Mouse (Mus musculus) cerebellum, postnatal 36 days (tissue): Measurements from ENCODE around the gene Ccnd2.

Source experiments
- DNase-seq, 2 experiments: peaks; one replicate each; pipeline ENCODE4 v3.0.0; 2021 to 2022; ENCODE audit warnings: mixed read lengths in 2 of 2

The Ccnd2 gene

DNA sequence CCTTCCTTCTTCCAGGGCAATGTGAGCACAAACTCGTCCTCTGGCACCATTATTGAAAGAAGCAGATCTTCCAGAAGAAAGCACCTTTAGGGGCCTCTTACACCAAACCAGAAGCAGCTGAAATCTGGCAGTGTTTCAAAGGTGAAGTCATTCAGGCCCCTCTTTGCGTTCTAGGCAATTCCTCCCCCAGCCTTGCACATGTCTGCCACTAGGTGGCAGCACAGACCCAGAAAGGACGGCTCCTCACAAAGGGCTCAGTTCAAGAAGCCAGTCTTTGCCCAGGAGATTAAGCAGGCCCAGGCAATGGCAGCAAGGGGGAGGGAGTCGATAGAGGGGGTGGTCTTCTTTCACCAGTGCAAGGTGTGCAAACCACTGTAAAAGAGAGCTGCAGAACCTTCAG lies 4.3 kb downstream of the Ccnd2 start:
- DNase-seq, result peak; percentile 77 to 78

DNA sequence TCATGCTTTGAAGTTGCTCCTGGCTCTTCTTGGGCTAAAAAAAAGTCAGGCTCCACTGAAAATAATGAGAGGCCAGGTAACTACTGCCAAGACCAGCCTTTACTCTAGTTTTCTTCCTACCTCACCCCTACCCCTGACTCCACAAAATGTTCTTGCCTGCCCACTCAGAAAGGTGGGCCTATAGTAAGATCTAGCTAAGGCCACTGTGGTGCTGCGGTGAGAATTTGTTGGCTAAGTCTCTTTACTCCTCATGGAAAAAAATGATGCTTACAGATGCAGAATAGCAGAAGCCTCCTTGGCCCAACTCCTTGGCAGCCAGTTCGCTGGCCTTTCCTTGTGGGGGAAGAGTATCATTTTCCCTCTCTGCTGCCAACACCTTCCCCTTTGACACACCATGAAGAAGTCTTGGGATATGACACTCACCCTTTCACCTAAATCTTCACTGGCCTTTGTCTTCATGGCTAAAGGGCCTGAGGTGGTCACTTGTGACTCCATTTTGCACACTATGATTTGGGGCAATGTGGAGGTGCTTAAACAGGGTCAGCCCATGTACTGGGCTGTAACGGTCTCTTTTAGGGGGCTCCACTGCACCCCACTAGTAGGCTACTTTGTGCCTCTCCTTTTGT lies 5.6 kb downstream of the Ccnd2 start:
- no peak for DNase-seq

DNA sequence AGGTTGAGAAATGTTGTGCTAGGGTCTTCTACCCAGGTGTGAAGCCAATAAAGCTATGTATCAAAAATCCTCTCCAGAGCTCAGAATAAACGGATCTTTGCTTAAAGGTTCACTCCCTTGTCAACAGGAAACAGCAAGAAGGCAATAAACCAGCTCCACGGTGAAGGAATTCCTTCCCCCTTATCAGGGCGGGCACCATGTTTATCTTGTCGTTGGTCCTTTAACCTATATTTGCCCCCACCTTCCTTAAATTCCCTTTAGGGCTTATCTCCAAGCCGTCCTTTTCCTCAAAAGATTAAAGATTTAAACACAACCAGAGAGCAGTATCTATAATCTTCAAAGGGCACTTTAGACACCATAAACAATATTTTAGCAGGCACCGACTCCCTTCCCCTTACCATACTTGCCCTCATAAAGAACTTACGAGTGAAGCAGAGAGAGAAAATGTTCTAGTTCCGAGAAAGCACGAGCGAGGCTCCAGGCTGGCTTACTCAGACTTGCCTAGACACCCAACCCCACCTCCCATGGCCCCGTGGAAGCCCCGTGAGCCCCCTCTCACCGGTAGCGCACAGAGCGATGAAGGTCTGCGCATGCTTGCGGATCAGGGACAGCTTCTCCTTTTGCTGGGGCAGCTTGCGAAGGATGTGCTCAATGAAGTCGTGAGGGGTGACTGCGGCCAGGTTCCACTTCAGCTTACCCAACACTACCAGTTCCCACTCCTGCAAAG lies 6.4 kb downstream of the Ccnd2 start:
- DNase-seq, result no peak

DNA sequence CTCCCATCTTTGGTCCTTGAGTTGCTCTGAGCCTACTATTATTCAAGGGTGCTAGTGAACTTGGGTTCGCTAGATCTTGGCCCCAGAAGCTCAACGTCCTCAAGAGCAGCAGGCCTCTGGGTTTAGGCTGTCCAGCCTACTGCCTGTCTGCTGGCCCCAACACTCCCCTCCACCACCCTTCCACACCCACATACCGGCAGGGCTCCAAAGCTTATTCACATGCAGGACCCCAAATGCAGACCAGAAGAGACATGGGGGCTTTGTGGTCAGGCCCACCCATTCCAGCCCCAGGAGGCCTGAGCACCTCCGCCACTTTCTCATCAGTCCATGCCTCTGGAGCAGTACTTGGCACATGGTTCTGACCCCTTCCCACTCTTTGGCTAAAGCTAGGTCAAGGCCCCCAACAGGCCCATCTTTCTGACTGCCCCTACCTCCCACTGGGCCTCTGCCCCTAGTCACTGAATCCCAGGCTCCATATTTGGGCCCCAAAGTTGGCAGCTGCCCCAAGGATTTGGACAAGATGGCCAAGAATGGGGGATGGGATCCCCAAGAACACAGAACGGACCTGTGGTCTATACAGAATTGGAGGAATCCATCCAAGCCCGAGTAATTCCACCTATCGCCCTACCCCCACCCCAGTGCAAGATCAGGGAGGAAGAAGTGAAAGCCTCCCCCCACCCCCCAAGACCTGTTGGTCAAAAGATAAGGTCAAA lies 8.3 kb downstream of the Ccnd2 start:
- no peak for DNase-seq

DNA sequence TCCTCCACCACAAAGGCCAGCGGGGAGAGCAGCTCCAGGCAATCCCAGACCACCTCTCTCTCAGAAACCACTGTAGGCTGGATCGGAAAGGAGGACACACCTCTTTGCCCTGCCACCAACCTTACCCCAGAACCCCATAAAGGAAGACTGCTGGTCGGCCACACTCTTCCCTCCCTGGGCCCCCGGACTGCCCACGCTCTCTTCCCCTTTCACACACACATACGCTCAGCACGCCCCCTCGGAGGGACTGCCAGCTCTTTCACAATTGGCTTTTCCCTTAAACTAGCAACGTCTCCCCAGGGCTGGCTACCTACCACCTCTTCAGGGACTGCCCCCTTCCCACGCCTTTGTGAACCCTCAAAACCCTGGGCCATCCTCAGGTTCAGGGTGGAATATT lies 8.9 kb downstream of the Ccnd2 start:
- DNase-seq, result no peak

DNA sequence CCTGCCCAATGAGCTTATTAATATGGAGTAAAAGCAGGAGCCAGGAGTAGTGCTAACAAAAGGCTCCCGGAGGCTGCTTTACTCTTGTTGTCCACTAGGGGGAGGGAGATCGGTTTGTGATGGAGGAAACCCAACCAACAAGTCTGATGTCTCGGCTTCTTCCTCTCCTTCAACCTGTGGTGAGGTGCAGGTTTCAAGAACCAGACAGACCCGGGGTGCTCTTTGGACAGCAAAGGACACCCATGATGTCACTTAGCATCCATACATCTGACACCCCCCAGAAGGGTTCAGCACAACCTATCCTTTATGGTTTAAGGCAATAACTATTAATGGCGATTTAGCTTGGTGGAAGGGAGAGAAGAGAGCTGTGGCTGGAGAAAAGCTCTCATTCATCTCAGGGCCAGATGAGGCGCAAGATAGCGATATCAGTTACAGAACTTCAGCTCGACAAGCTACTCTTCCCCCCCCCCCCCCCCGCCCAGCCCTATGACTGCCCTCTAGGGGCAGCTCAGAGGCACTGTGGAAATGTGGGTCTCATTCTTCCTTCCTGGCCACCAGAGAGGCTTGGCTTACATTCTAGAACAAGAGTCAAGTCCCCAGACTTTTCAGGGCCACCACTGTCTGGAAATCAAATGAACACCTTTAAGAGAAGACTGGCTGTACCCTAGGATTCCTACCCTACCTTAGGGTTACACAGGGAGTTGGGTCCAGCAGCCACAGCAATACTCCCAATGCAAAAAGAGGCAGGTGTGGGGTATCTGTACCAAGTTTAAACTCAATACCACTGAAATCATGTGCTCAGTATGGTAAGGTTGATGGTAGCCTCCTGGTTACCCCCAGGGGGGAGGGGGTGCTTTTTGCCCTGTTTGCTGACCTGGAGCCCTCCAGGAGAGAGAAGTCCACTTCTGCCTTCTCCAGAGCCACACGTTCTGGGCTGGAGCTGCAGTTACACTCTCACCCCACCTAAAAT lies 9.6 kb downstream of the Ccnd2 start:
- DNase-seq, result peak in 1 of 2 experiments; percentile 27

DNA sequence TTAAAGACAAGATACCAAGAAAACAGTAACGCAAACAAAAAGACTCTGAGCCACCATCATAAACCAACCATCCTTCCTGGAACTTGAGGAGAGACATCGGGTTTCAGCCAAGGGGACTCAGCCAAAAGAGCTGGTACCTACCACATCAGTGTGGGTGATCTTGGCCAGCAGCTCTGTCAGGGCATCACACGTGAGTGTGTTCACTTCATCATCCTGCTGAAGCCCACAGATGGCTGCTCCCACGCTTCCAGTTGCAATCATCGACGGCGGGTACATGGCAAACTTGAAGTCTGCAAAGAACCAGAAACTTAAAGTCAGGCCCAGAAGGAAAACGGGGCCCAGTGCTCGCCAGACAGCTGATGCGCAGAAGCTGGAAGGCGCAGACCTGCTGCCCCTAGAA lies 13.0 kb downstream of the Ccnd2 start:
- DNase-seq, result no peak

DNA sequence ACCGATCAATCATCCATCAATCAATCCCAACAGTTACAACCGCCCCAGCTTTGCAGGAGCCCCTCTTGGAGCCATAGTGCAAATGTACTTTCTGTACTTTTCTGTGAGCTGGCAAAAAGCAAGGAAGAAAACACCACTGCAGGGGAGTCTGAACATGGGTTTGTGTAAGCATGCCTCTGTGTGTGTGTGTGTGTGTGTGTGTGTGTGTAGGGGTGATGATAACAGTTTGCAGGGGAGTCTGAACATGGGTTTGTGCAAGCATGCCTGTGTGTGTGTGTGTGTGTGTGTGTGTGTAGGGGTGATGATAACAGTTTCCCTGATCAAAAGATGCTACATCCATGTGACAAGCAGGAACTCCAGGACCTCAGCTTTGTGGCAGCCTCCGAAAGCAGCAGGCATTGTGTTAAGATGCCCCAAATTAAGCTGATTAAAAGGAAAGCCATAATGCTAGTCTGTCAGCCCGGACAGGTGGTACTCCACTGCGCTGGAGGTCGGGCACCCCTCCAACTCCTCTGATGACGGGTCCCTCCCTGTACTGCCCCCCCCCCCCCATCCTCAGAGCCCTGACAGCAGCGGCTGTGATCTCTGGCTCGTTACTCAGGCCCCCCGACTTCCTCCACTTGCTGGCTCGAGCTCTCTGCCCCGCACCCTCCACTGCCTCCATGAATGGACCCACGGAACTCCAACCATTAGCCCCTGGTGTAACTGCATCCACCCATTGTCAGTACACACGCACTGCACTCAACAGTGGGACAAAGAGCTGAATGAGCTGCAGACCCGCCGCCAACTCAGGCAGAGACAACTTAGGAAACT lies 18.4 kb downstream of the Ccnd2 start:
- no peak for DNase-seq

DNA sequence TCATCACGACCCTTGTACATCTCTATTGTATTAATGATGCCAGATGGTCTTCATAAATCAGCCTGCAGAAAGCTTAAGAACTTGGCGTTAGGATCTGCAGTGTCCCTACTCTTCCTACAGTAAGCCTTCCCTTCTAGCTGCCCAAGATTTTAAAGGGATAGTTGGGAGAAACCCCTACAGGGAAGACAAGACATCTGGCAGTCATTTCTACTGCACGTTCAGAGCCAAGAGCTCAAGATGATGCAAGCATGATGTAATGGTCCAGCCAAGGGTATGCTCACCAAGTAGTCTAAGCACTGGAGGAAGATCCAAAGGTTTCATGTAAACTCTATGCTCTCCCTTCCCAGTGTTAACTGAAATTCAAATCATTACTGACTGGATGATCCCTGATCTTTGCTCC lies 19.3 kb downstream of the Ccnd2 start:
- no peak for DNase-seq

DNA sequence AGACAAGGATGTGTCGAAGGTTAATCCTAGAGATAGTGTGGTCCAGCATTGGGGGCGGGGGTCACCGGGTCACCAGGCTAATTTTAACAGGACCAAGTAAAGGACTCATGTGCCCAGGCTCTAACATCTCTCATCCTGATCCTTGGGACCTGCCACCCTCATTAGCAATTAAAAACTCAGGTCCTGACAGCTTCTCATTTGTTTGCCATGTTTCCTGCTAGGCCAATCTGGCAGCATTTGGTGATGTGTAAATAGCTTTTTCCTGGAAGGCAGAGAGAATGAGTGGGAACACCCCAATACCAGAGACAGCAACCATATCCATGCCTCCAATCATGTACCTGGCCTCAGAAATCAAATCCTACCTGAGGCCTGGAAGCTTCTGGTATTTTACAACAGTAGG lies 20.0 kb downstream of the Ccnd2 start:
- DNase-seq, result no peak

DNA sequence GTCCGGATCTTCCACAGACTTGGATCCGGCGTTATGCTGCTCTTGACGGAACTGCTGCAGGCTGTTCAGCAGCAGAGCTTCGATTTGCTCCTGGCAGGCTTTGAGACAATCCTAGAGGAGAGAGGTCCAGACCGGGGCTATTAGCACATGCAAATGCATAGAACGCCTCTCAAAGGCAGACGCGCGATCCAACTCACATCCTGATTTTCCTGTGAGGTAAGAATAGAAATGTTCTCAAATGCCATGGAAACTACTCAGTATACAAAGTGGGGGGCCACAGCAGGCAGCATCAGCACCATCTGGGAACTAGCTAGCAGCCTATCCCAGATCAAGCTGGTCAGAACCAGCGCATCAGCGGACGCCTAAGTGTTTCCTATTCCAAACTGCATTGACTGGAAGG lies 21.6 kb downstream of the Ccnd2 start:
- DNase-seq, result no peak

DNA sequence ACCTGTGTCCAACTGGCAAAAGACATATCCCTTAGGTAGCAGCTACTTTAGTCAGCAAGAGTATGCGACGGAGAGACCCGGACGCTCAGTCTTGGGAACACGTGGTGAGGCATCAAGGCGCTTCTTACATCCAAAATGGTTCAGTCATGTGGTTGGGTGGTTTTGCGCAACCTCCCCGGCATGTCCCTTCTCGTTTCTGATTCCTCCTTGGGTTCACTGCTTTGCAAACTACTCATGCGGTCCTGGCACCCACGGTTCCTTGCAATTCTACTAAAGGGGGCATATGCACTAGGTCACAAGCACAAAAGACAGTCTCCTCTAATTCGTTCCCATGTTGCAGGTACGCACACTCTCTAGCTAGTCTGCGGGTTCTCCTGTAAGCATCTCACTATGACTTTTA lies 22.3 kb downstream of the Ccnd2 start:
- DNase-seq, result no peak

DNA sequence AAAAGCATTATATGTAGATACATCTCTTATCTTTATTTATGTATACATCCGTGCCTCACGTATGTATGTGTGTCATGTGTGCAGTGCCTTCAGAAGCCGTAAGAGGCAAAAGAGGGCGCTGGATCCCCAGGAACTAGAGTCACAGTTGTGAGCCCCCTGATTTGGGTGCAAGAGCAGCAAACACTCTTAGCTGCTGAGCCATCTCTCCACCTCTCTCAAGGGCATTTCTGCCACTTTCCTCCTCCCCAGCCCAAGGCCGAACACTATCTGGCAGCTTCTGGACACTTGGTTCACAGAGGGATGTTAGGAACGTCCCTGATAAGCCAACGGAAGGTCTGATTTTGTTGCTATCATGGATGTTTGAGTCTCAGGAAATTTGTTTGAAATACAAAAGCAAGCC lies 28.5 kb downstream of the Ccnd2 start:
- no peak for DNase-seq

DNA sequence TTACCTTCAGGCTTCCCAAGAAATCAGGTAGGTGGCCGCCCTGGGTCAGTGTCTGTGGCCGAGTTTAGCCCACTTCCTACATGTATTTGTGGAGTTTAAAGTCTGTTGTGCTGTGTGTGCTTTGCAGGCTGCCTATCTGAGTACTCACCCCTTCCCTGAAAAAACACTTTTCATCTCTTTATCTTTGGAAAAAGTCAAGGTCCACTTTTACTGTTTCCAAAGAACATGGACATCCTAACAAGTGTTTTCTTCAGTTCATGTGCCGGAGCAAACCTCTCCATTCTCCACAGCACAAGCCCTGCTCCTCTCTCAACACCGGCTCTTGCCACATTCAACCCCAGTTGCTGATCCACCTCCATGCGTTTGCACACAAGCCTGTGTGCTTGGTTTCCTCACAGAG lies 29.0 kb downstream of the Ccnd2 start:
- DNase-seq, result no peak

DNA sequence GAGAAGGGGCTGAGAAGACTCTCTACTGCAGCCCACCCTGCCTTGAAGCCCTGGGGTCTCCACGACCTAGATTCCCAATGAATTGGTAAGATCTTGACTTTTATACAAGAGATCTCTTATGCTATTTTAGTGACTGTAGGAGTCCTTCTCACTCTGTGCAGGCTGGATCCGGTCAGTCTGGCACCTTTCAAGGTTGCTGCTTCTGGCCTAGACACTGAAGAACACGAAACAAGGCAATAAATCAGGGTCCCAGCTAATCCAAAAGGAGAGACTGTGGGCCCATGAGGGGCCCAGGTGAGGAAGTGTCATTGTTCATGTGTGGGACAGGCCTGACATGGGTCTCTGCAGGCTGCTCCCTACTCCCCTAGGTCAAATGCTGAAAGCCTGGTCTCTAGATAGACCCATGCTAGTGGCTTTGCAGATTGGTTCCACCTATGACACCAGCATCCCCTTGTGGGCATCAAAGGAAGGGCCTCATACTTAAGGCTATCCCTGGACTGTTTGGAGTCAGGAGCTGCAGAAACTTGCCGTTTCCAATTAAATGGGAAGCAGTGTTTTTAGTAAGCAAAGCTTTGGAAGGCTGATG lies 29.7 kb downstream of the Ccnd2 start:
- no peak for DNase-seq

DNA sequence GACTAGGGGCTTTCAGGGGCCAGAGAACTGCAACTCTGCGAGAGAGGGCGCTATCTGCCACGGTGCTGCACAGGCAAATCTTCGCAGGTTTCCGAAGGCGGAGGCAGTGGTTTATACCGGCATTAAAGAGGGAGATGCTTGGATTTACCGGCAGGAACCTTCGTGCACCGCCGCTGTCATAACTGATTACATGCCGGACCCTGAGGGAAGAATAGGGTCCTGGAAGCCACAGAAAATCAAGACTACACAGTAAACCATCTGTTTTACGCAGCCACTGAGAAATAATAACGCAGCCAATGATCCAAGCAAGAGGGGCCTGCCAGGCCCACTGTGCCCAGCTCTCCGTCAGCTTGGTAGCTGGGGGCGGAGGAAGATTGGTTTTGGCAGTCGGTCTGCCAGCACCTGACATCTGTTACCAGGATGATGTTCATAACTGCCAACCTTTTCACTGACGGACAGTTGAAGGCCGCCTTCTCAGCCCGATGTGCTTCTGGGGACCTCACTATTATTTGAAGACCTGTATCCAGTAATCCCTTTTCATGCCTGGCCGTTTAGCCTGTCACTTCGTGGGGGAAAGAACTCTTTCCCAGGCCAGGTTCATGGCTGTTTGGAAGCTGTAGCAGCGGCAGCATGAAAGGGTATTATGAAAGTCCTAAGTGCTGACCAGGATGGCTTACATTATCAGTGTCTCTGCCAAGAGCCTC lies 37.1 kb downstream of the Ccnd2 start:
- no peak for DNase-seq

DNA sequence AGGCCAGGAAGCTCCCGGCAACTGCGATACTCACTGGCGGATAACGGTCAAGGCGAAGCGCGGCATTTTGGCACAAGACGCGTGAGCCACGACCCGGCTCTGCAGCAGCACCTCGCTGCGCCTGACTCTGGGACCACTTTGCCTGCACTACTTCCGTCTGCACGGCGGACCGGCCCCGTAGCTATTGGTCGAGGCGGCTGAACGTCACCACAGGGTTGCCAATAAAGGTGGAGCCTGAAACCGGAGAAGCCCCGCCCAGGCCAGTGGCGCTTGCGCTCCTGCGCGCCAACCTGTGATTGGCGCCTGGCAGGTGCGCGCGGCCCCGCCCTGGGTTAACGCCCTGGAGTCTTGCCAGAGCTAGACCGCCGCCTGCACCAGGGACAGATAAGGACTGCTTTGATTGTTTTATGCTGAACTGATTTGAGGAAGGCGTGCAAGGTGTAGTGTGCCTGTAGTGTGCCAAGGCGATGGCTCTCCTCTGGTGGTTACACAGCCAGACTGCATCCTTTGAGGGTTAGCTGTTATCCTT lies 42.5 kb downstream of the Ccnd2 start, which contains the start of gene Tigar:
Tigar (minus strand) TSS at position 156 of the 529 bp plus-strand sequence.
- DNase-seq, result peak; percentile 96

DNA sequence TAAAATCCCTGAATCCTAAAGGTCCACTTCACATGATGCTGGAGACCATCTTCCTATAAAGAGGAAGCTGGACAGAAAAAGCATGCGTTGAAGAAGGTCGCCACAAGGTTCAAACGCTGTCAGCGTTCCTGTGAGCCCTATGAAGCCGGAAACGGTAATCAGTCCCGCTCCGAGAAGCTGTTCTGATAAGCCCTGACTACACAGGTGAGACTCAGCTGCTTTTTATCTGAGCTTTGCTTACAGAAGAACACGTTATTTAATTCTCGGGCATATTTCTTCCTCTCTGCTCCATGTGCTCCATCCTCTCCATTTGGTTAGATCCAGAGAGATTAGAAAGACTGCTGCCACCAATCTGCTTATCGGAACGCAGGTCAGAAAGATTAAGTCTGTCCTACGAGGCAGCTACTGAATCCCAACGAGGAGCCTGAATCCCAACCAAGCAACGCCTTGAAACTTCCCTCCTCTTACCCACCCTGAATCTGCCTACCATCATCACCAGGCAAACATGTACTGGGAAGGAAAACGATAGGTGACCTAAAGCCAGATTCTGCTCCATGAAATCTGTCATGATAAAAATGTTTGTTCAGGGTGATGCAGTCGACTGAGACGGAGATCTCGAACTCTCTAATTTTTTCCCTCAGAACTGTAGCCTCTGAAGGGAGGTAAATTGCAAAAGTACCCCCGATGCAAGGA lies 43.5 kb downstream of the Ccnd2 start:
- no peak for DNase-seq

DNA sequence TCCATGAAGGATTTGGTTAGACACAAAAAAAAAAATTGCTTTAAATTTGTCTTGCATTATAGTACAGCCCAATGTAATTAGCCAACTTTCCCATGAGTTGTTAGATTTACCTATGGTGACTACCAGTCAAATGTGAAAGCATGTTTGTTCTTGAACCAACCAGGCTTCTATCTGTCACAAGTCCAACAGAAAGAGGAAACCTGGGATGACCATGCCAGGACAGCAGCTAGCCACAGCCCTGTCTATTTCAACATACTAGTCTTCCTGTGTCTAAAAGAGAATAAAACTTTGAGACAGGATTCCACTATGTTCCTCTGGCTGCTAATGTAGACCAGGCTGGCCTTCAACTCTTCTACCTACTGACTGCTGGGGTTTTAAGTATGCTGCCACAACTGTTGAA lies 44.6 kb downstream of the Ccnd2 start:
- DNase-seq, result no peak

DNA sequence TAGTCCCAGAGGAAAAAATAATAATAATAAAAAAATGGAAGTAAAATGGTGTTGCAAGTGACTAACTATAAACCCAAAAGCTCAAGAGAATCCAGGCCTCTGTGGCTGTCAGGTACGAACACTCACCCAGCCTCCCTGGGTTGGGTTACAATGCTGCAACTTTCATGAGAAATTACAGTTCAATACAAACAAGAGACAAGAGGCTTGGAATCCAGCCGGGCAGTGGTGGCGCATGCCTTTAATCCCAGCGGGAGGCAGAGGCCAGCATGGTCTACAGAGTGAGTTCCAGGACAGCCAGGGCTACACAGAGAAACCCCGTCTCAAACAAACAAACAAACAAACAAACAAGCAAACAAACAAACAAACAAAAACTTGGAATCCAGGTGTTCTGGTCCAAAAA lies 45.3 kb downstream of the Ccnd2 start:
- no peak for DNase-seq
